Mouse (Mus musculus): ENCODE data around the gene Arhgap15.

Arhgap15 gene

GRCm38 (mm10) chr2:44184476-44184875, 435.9 kb downstream of the Arhgap15 start:
- DNase-seq (ENCODE audit: low spot score in 2 of 2) = no peak

- DNase-seq (ENCODE audit: low spot score in 2 of 2) = no peak
Measured at GRCm38 (mm10) chr2:44190749-44191148, 442.1 kb downstream of the Arhgap15 start.

- no peak for DNase-seq (ENCODE audit: low spot score in 2 of 2)
Measured at GRCm38 (mm10) chr2:44192058-44192457, 443.4 kb downstream of the Arhgap15 start.

- peak; percentile 36 to 78 for DNase-seq (ENCODE audit: low spot score in 2 of 2)
Measured at GRCm38 (mm10) chr2:44215506-44215905, 466.9 kb downstream of the Arhgap15 start.

GRCm38 (mm10) chr2:44217811-44218210, 469.2 kb downstream of the Arhgap15 start:
- no peak for DNase-seq (ENCODE audit: low spot score in 2 of 2)

- no peak for DNase-seq (ENCODE audit: low spot score in 2 of 2)
Measured at GRCm38 (mm10) chr2:44218317-44218716, 469.7 kb downstream of the Arhgap15 start.

- no peak for DNase-seq (ENCODE audit: low spot score in 2 of 2)
Measured at GRCm38 (mm10) chr2:44221686-44222085, 473.1 kb downstream of the Arhgap15 start.

- no peak for DNase-seq (ENCODE audit: low spot score in 2 of 2)
Measured at GRCm38 (mm10) chr2:44222176-44222753, 473.6 kb downstream of the Arhgap15 start.

GRCm38 (mm10) chr2:44234856-44235255, 486.2 kb downstream of the Arhgap15 start:
- DNase-seq (ENCODE audit: low spot score in 2 of 2) = no peak

GRCm38 (mm10) chr2:44241657-44242454, 493.2 kb downstream of the Arhgap15 start:
- DNase-seq (ENCODE audit: low spot score in 2 of 2) = no peak

GRCm38 (mm10) chr2:44242628-44243255, 494.1 kb downstream of the Arhgap15 start:
- DNase-seq (ENCODE audit: low spot score in 2 of 2) = peak in 1 of 2 experiments; percentile 43

- no peak for DNase-seq (ENCODE audit: low spot score in 2 of 2)
Measured at GRCm38 (mm10) chr2:44255343-44255742, 506.7 kb downstream of the Arhgap15 start.

- DNase-seq (ENCODE audit: low spot score in 2 of 2) = no peak
Measured at GRCm38 (mm10) chr2:44257946-44258345, 509.3 kb downstream of the Arhgap15 start.

GRCm38 (mm10) chr2:44271455-44272346, 523.1 kb downstream of the Arhgap15 start:
- no peak for DNase-seq (ENCODE audit: low spot score in 2 of 2)

- no peak for DNase-seq (ENCODE audit: low spot score in 2 of 2)
Measured at GRCm38 (mm10) chr2:44272606-44273005, 524.0 kb downstream of the Arhgap15 start.

GRCm38 (mm10) chr2:44274425-44274824, 525.8 kb downstream of the Arhgap15 start:
- DNase-seq (ENCODE audit: low spot score in 2 of 2) = no peak

- no peak for DNase-seq (ENCODE audit: low spot score in 2 of 2)
Measured at GRCm38 (mm10) chr2:44286181-44286719, 537.6 kb downstream of the Arhgap15 start.

- DNase-seq (ENCODE audit: low spot score in 2 of 2) = no peak
Measured at GRCm38 (mm10) chr2:44299156-44299555, 550.5 kb downstream of the Arhgap15 start.

GRCm38 (mm10) chr2:44299909-44300308, 551.3 kb downstream of the Arhgap15 start:
- peak in 1 of 2 experiments; percentile 24 for DNase-seq (ENCODE audit: low spot score in 2 of 2)

- DNase-seq (ENCODE audit: low spot score in 2 of 2) = peak in 1 of 2 experiments; percentile 16
Measured at GRCm38 (mm10) chr2:44300466-44300865, 551.8 kb downstream of the Arhgap15 start.

GRCm38 (mm10) chr2:44304261-44304970, 555.8 kb downstream of the Arhgap15 start:
- DNase-seq (ENCODE audit: low spot score in 2 of 2) = no peak

All from frontal cortex, postnatal 36 days (tissue).